Mouse (Mus musculus) skeletal muscle tissue, adult 2 months (tissue): Measurements from ENCODE around the gene Slc5a10.
"Not testable (repeated sequence)": the region's sequence is repeated elsewhere in the genome, so short reads cannot be mapped to it uniquely, and the experiment has no call there.

Experiments
- DNase-seq: peaks from one replicate; pipeline ENCODE4 v3.0.0-alpha.2; 2012; ENCODE audit warnings: low read depth, low spot score

Slc5a10 gene

GRCm38 (mm10) chr11:61649626-61650025 is 71.0 kb downstream of the Slc5a10 start:
- no peak for DNase-seq

DNA sequence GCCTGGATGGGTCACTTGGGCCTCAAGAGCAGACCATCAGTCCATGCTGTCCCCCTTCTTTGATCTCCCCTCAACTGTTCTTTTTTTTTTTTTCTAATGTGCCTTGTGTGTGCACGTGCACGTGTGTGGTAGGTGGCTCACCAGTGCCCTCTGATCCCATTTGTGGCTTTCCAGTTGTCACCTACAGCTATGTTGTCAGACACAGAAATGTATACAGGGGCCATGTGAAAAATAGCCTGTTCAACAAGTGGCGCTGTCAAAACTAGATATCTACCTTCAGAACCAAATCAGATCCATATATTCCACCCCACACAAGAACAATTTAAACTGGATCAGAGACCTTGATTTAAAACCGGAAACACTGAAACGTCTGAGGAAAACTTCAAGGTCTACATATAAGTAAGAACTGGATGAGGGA is 71.5 kb downstream of the Slc5a10 start:
- no peak for DNase-seq

DNA sequence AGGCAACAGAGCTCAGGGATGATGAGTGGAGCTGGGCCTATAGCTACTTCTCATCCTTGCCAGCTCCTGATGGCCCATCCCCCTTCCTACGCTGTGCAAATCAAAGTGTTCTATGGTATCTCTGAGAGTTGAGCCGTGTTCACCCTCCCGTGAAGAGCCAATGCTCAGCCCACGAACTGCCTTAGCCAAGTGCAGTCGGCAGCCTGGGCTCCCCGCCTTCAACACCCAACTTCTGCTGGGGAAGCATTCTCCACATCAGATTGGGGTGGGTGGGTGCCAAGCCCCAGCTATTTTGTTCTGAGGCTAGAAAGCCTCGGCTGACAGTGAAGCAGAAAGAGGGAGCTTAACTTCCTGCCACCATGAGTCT is 71.9 kb downstream of the Slc5a10 start:
- DNase-seq, result no peak

- DNase-seq, result no peak
Measured at GRCm38 (mm10) chr11:61647956-61648748, 72.5 kb downstream of the Slc5a10 start.

- no peak for DNase-seq
Measured at GRCm38 (mm10) chr11:61647110-61647910, 73.3 kb downstream of the Slc5a10 start.

DNA sequence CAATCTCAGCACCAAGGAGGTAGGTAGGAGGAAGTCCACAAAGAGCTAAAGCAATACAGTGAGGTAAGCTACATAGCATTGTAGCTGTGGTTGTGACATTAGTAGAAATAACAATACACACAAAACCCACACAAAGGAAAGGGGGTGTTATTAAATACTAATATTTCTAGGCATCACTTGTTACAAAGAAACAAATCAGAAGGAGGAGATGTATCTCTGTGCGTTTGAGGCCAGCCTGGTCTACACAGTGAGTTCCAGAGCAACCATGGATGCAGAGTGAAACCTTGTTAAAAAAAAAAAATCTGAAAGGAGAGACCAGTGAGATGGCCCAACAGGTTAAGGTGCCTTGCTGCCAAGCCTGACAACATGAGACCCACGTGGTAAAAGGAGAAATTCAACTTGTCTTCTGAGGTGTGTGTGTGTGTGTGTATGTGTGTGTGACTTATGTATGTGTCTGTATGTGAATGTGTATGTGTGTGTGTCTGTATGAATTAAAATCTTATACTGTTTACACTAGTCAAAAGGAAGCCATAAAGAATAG is 74.1 kb downstream of the Slc5a10 start:
- DNase-seq, result no peak

DNA sequence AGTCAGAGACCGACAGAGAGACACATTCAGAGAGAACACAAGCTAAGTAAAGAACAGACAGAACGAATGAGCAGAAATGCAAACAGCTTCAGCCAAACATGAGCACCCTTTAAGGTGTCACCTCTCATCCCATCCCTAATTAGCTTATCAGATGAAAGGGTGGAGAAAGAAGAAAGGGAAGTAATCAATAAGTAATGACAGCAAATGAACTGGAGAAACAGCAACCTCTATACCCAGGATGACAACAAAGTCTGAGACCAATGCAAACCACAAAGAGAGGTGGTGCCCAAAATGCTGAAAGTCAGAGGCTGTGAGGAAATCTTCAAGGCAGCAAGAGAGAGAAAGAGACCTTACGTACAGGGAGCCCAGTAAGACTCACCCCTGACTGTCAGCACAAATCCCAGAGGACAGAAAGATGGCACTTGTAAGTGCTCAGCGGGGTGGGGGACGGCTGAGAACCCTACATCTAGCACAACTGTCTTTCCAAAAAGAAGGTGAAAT is 75.2 kb downstream of the Slc5a10 start:
- no peak for DNase-seq

GRCm38 (mm10) chr11:61644576-61645326 is 75.9 kb downstream of the Slc5a10 start:
- DNase-seq, result peak; percentile 16

DNA sequence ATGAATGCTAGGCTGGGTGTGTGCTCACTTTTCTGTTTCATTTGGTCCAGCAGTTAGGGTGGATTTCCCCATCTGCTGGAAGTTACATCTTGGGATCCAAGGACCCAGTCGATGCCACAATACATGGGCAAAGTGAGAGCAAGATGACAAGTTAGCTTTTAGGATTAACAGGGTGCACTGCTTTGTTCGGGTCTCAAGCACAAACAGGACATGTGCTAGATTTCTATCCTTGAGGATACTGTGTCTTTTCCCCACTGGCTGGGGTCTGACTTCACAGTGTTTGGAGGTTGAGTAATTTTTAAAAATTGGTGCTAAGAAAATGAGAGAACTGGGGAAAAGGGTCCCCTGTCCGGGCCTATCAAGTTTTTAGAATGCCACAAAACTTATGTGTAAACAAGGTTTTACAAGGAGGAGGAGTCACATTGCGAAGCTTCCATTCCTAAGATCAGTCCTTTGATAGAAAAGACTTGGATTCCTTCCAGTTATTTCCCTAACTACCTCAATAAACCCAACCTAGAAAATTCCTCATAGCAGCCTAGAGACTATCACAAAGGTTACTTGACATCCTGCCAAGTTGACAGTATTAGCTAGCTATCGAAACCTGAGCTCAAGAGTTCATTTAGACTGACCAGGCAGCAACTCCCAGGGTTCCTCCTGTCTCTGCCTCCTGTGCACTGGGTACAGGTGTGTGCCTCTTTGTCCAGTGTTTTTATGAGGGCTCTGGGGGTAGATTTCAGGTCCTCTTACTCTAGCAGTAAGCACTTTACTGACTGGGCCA is 77.3 kb downstream of the Slc5a10 start:
- DNase-seq, result no peak

- no peak for DNase-seq
Measured at GRCm38 (mm10) chr11:61642106-61642505, 78.5 kb downstream of the Slc5a10 start.

- not testable (repeated sequence) for DNase-seq
Measured at GRCm38 (mm10) chr11:61640585-61640984, 80.0 kb downstream of the Slc5a10 start.

DNA sequence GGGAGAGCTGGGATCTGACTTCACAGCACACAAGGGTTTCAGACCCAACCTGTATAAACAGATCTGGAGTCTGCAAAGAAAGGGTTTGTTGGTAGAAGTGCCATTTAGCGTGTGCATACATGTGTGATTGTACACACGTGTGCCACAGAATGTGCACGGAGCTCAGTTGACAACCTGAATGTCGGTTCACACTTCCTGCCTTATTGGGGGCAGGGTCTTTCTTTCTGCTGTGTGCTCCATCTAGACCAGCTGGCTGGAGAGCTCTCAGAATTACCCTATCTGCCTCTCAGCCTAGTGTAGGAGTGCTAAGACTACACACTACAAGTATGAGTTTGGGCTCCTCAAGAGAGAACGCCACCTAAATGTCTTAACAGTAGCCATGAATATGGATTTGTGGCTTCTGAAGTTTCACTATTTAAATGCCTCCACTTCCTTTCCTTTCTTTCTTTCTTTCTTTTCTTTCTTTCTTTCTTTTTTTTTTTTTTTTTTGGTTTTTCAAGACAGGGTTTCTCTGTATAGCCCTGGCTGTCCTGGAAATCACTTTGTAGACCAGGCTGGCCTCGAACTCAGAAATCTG is 80.9 kb downstream of the Slc5a10 start:
- no peak for DNase-seq

DNA sequence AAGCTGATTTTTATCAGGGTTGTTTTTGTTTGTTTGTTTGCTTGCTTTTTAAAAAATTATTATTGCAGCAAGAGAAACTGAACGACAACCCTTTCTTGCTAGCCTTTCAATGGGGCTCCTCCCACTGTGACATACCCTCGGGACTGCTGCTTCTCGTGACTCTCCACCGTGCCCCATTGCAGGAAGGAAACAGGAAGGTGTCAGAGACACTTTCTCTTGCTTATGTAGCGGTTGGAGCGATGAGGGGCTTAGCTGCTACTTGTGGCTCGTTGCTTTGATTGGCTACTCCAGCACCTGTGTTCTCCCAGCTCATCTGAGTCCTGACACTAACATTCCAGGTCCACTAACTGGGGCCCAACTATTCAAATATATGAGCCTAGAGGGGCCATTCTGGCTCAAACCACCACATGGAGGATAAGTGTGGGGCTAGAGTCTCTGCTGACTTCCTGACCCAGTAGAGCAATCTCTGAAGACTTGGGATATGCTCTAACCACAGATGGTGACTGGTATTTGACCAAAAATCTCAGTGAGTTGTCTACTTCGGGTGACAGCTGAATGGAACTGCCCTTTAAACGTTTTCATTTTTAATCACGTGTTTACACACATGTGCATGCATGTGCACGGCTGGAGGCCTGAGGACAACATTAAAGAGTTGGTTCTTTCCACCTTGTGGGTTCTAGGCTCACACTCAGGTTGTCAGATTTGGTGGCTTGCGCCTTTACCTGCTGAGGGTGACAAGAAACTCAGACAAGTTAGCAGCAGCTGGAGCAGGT is 81.7 kb downstream of the Slc5a10 start:
- DNase-seq, result no peak

GRCm38 (mm10) chr11:61637856-61638255 is 82.8 kb downstream of the Slc5a10 start:
- DNase-seq, result no peak

DNA sequence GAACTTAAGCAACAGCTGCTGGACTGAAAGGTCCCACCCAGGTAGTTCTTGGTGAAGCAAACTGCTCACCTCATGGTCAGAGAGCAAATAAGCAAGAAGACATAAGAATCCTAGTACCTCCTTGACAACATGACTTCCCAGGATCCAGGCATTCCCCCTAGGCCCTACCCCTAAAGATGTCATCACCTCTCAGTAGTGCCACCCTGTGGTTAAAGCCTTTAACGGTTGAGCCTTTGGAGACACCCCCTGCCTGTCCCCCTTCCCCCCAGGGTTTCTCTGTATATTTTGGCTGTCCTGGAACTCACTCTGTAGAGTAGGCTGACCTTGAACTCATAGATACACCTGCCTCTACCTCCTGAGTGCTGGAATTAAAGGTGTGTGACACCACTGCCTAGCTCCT is 83.2 kb downstream of the Slc5a10 start:
- DNase-seq, result no peak

DNA sequence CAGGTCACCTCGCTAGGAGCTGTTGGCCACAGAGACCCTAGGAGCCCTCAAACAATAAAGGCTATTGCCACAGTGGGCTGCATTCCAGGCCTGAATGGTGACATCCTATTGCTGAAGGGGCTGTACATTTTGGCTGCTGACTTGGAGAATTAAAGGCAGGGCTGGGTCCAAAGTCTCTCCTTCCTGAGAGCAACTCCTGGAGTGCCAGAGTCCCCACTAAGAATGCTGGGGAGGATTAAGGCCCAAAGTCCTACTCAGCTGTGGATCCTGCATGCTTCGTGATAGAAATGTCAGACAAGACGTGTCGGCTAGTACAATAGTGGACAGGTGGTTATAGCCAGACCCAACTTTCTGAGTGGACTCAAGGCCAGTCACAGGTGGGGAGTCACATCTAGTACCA is 84.3 kb downstream of the Slc5a10 start:
- not testable (repeated sequence) for DNase-seq

- DNase-seq, result no peak
Measured at GRCm38 (mm10) chr11:61629621-61630020, 91.0 kb downstream of the Slc5a10 start.

DNA sequence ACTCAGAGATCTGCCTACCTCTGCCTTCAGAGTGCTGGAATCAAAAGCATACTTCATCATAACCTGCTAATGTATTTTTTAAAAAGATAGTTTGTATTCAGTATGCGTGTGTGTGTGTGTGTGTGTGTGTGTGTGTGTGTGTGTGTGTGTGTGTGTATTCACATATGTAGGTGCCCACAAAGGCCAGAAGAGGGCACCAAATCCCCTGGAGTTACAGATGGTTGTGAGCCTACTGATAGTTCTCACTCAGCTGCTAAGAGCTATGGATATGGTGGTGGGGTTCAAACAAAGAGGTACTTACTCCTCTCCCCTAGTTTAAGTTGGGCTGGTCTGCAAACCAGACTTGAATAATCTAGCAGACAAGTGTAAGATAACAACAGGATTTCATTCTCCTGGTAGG is 94.1 kb downstream of the Slc5a10 start:
- no peak for DNase-seq

- DNase-seq, result no peak
Measured at GRCm38 (mm10) chr11:61625136-61625535, 95.5 kb downstream of the Slc5a10 start.
